7 mouse cellular contexts compared by ENCODE assay signal in genomic region chr5:62765784-62766701, GRCm38 (mm10). TPM values are rescaled to one million over a fixed set of nuclear protein-coding genes. Genes with fewer than 3 reads are reported as not detected.
A peak's percentile ranks its signal among the peaks of the same experiment; 100 is the strongest.
DNase-seq lines count a peak whose midpoint lies in the region; ATAC-seq and TF ChIP-seq lines count a peak whose summit lies in the region.

Arap2 (minus strand) TSS chr5:62766159.

- H3K9me3 ChIP-seq in embryonic facial prominence, embryonic 13.5 days, result no peaks in the 10 kb centered on the region
- no peaks in the 10 kb centered on the region for H3K9me3 ChIP-seq in heart, embryonic 10.5 days
- H3K9me3 ChIP-seq in midbrain, postnatal 0 days (ENCODE audit: low read length), result no peaks in the 10 kb centered on the region

- TF ChIP-seq POLR2A in liver, adult 2 months (IDR thresholded peaks at IDR 0.05; ENCODE audit: extremely low read depth, insufficient read depth, low read length), result no peak

- peak; percentile 76 to 86 for DNase-seq in adrenal gland, postnatal 36 days
- no peak for DNase-seq in heart, embryonic 10.5 days (ENCODE audit: low spot score)
- peak; percentile 74 for DNase-seq in kidney, adult 9 months
- peak; percentile 52 for DNase-seq in liver, adult 2 months (ENCODE audit: extremely low read depth, low read depth, low spot score)
- peak; percentile 27 for DNase-seq in midbrain, postnatal 0 days (ENCODE audit: low spot score)
- peak; percentile 40 to 63 for DNase-seq in spleen, postnatal 14 days (ENCODE audit: low spot score in 2 of 2)

- WGBS in embryonic facial prominence, embryonic 13.5 days, result under 1% methylated on average over 77 of the region's 106 CpGs
- 3% methylated on average over 106 of the region's 106 CpGs for WGBS in heart, embryonic 10.5 days
- 1% methylated on average over 102 of the region's 106 CpGs for WGBS in liver, adult 2 months
- under 1% methylated on average over 52 of the region's 106 CpGs for WGBS in midbrain, postnatal 0 days

- H3K79me2 ChIP-seq in liver, adult 2 months (ENCODE audit: control insufficient read depth, insufficient read depth, low read length), result no peaks in the 10 kb centered on the region; the same call in 1 of the 2 replicates

- H3K4me1 ChIP-seq in embryonic facial prominence, embryonic 13.5 days, result no peaks in the 10 kb centered on the region
- peaks cover 13% of the 10 kb centered on the region; the same call in 1 of the 2 replicates for H3K4me1 ChIP-seq in heart, embryonic 10.5 days
- H3K4me1 ChIP-seq in liver, adult 2 months (ENCODE audit: control insufficient read depth, insufficient read depth, low read length), result peaks cover 13% of the 10 kb centered on the region
- H3K4me1 ChIP-seq in midbrain, postnatal 0 days (ENCODE audit: insufficient read depth, low read length), result no peaks in the 10 kb centered on the region

- H3K4me2 ChIP-seq in embryonic facial prominence, embryonic 13.5 days, result peak within 1 kb of the TSS; percentile 85
- peak within 1 kb of the TSS; percentile 88 for H3K4me2 ChIP-seq in midbrain, postnatal 0 days (ENCODE audit: low read depth, low read length, poor library complexity, severe bottlenecking)

- peaks cover 9% of the 10 kb centered on the region for H3K27me3 ChIP-seq in embryonic facial prominence, embryonic 13.5 days
- 0 out of 2 replicates have a peak, but pooled peaks cover 3% of the 10 kb centered on the region for H3K27me3 ChIP-seq in heart, embryonic 10.5 days (ENCODE audit: insufficient read depth, poor library complexity, severe bottlenecking)
- no peaks in the 10 kb centered on the region for H3K27me3 ChIP-seq in liver, adult 2 months (ENCODE audit: control insufficient read depth, insufficient read depth, low read length)
- no peaks in the 10 kb centered on the region for H3K27me3 ChIP-seq in midbrain, postnatal 0 days (ENCODE audit: insufficient read depth, low read length)

- H3K36me3 ChIP-seq in embryonic facial prominence, embryonic 13.5 days, result no peaks in the 10 kb centered on the region
- H3K36me3 ChIP-seq in heart, embryonic 10.5 days, result no peaks in the 10 kb centered on the region
- H3K36me3 ChIP-seq in liver, adult 2 months (ENCODE audit: control insufficient read depth, insufficient read depth, low read length), result no peaks in the 10 kb centered on the region
- H3K36me3 ChIP-seq in midbrain, postnatal 0 days (ENCODE audit: insufficient read depth, low read length), result no peaks in the 10 kb centered on the region

- peak within 1 kb of the TSS; percentile 63 for H3K4me3 ChIP-seq in embryonic facial prominence, embryonic 13.5 days
- peak within 1 kb of the TSS; percentile 77 for H3K4me3 ChIP-seq in heart, embryonic 10.5 days
- H3K4me3 ChIP-seq in liver, adult 2 months (ENCODE audit: insufficient read depth, low read depth, low read length), result peak within 1 kb of the TSS; percentile 100
- peak within 1 kb of the TSS; percentile 68 for H3K4me3 ChIP-seq in midbrain, postnatal 0 days (ENCODE audit: low read depth, low read length)

- no peak within 1 kb of the TSS; the same call in 1 of the 2 replicates for H3K27ac ChIP-seq in embryonic facial prominence, embryonic 13.5 days
- H3K27ac ChIP-seq in heart, embryonic 10.5 days, result peak within 1 kb of the TSS; percentile 85
- peak within 1 kb of the TSS; percentile 88 for H3K27ac ChIP-seq in liver, adult 2 months (replicated peaks; ENCODE audit: insufficient read depth, low read depth, low read length)
- no peak within 1 kb of the TSS for H3K27ac ChIP-seq in midbrain, postnatal 0 days (ENCODE audit: low read depth, low read length)

- ATAC-seq in embryonic facial prominence, embryonic 13.5 days (ENCODE audit: insufficient number of reproducible peaks, insufficient read depth, low FRiP score, low TSS enrichment, low read depth), result peak; percentile 73
- peak; percentile 78 for ATAC-seq in midbrain, postnatal 0 days (ENCODE audit: low FRiP score)

- peak within 1 kb of the TSS; percentile 73 for H3K9ac ChIP-seq in embryonic facial prominence, embryonic 13.5 days
- peak within 1 kb of the TSS; percentile 99 for H3K9ac ChIP-seq in liver, adult 2 months (ENCODE audit: low read depth, low read length)
- peak within 1 kb of the TSS; percentile 62 for H3K9ac ChIP-seq in midbrain, postnatal 0 days (replicated peaks; ENCODE audit: low read length, poor library complexity, severe bottlenecking)

- TF ChIP-seq CTCF in liver, adult 2 months (IDR thresholded peaks at IDR 0.05; ENCODE audit: low read depth, low read length), result no peak
- no peak for TF ChIP-seq CTCF in midbrain, postnatal 0 days (IDR thresholded peaks at IDR 0.05)

RNA-seq across cellular contexts. Expression of gene Arap2, which starts in this region (rescaled TPM):
- 1 to 10 TPM; 4.0 to 6.7 TPM for total RNA-seq in adrenal gland, postnatal 36 days (2021)
- 6.2 and 7.1 TPM in 2 replicates for polyA plus RNA-seq in embryonic facial prominence, embryonic 13.5 days (2015; fragmentation: Nextera tagmentation; extraction: Ambion mirVana)
- polyA plus RNA-seq in heart, embryonic 10.5 days (2016; fragmentation: Nextera tagmentation; extraction: Ambion mirVana), result 2.9 TPM in 2 replicates
- 24.0 and 28.9 TPM in 2 replicates for total RNA-seq in liver, adult 2 months (2014; rRNA removed)
- 1.7 and 2.1 TPM in 2 replicates for polyA plus RNA-seq in liver, adult 2 months (2012; rRNA removed)
- total RNA-seq in midbrain, postnatal 0 days (2014; rRNA removed), result 16.7 and 18.7 TPM in 2 replicates
- polyA plus RNA-seq in midbrain, postnatal 0 days (2015; fragmentation: Nextera tagmentation; extraction: Ambion mirVana), result 9.5 and 10.8 TPM in 2 replicates

Comparison
In these comparisons a context has a peak if more than half of its experiments do, and no peak if none do; other contexts are left out.
1. H3K27ac ChIP-seq: peak in heart, embryonic 10.5 days (single experiment) and liver, adult 2 months (single experiment); none in embryonic facial prominence, embryonic 13.5 days (single experiment) and midbrain, postnatal 0 days (single experiment).
2. Peak in every context shown above with its lines, with median percentiles within 50 percentile points of each other: H3K4me3 ChIP-seq and H3K9ac ChIP-seq.